Comparison of ENCODE assay signal across 28 mouse cellular contexts in genomic region chr16:13669282-13669681, GRCm38 (mm10). TPM values are rescaled to one million over a fixed set of nuclear protein-coding genes. Genes with fewer than 3 reads are reported as not detected.
DNase-seq lines count a peak whose midpoint lies in the region; ATAC-seq and TF ChIP-seq lines count a peak whose summit lies in the region.
"Had no signal": no experiment of that assay in that cellular context is flagged by ENCODE, and none has a peak within 500 bp of the region (broad histone marks: within the 10 kb centered on the region; RNA-seq: fewer than 3 reads in every experiment).

No protein-coding gene starts in this region.

- no peak for TF ChIP-seq CTCF in liver, postnatal 0 days (IDR thresholded peaks at IDR 0.05; ENCODE audit: low read depth)

- no peak overlapping the region for H3K9ac ChIP-seq in liver, embryonic 13.5 days
- H3K9ac ChIP-seq in liver, postnatal 0 days (replicated peaks): no peak overlapping the region
- H3K9ac ChIP-seq: embryonic facial prominence, embryonic 13.5 days; forebrain, embryonic 12.5 days; forebrain, embryonic 15.5 days; heart, embryonic 12.5 days; heart, embryonic 15.5 days; hindbrain, embryonic 13.5 days had no signal

- 0 out of 2 replicates have a peak overlapping the region, but pooled peaks have one; percentile 11 for H3K27ac ChIP-seq in liver, embryonic 13.5 days
- no peak overlapping the region for H3K27ac ChIP-seq in liver, postnatal 0 days (ENCODE audit: low read depth)
- H3K27ac ChIP-seq: embryonic facial prominence, embryonic 10.5 days; forebrain, embryonic 12.5 days; forebrain, embryonic 15.5 days; hindbrain, embryonic 10.5 days; hindbrain, embryonic 13.5 days had no signal

- TF ChIP-seq EP300 in liver, postnatal 0 days (IDR thresholded peaks at IDR 0.05; ENCODE audit: low read depth): no peak

- ATAC-seq in cerebellum, adult (ENCODE audit: insufficient number of reproducible peaks, low FRiP score, low TSS enrichment): no peak
- ATAC-seq in liver, embryonic 13.5 days (ENCODE audit: low read depth): no peak
- ATAC-seq in liver, postnatal 0 days: no peak
- no peak for ATAC-seq in megakaryocyte, adult 5-6 weeks (ENCODE audit: poor library complexity, severe bottlenecking)
- ATAC-seq: activated CD4-positive, CD25-positive, alpha-beta regulatory T cell, adult 4 months; CD4-positive, CD25-positive, alpha-beta regulatory T cell, adult 4 months; forebrain, embryonic 15.5 days; hindbrain, embryonic 16.5 days; inflammation-experienced regulatory T-cells, adult 6 months; intestine, embryonic 16.5 days had no signal

- H3K4me2 ChIP-seq in liver, embryonic 13.5 days: 0 out of 2 replicates have a peak overlapping the region, but pooled peaks have one; percentile 78
- no peak overlapping the region for H3K4me2 ChIP-seq in liver, postnatal 0 days (ENCODE audit: low read depth, low read length)
- H3K4me2 ChIP-seq: embryonic facial prominence, embryonic 13.5 days; forebrain, embryonic 12.5 days; forebrain, embryonic 15.5 days; heart, embryonic 12.5 days; heart, embryonic 15.5 days; hindbrain, embryonic 13.5 days had no signal

- peaks cover 46% of the 10 kb centered on the region for H3K4me1 ChIP-seq in liver, embryonic 13.5 days (replicated peaks)
- H3K4me1 ChIP-seq in liver, postnatal 0 days (ENCODE audit: insufficient read depth): peaks cover 28% of the 10 kb centered on the region

- peak; percentile 18 for DNase-seq in cerebellum, adult 9-11 months
- no peak for DNase-seq in liver, embryonic 13.5 days
- no peak for DNase-seq in liver, postnatal 0 days
- peak; percentile 14 for DNase-seq in induced T-regulatory cell, adult 2 months (ENCODE audit: low read depth)
- DNase-seq: adrenal gland, adult 8-10 months; adrenal gland, postnatal 25 days; cerebellum, adult 8-10 months; cerebellum, postnatal 36 days; embryo, embryonic 11 days; gastrocnemius, postnatal 10 days; gastrocnemius, postnatal 36 days; heart, postnatal 10 days; heart, postnatal 36 days had no signal

- WGBS in liver, embryonic 13.5 days (ENCODE audit: insufficient replicate concordance): 77% methylated on average over 1 of the region's 1 CpGs
- 100% methylated on average over 1 of the region's 1 CpGs for WGBS in liver, postnatal 0 days (ENCODE audit: insufficient replicate concordance)

- peaks cover 14% of the 10 kb centered on the region for H3K36me3 ChIP-seq in liver, embryonic 13.5 days
- no peaks in the 10 kb centered on the region for H3K36me3 ChIP-seq in liver, postnatal 0 days (replicated peaks; ENCODE audit: insufficient read depth, low read length)

- no peak overlapping the region for H3K4me3 ChIP-seq in liver, embryonic 13.5 days (replicated peaks)
- no peak overlapping the region for H3K4me3 ChIP-seq in liver, postnatal 0 days (ENCODE audit: low read depth, low read length)
- H3K4me3 ChIP-seq: embryonic facial prominence, embryonic 13.5 days; forebrain, embryonic 12.5 days; forebrain, embryonic 15.5 days; heart, embryonic 12.5 days; heart, embryonic 15.5 days; hindbrain, embryonic 10.5 days; hindbrain, embryonic 13.5 days had no signal

- no peaks in the 10 kb centered on the region for H3K9me3 ChIP-seq in liver, embryonic 13.5 days (replicated peaks)
- no peaks in the 10 kb centered on the region for H3K9me3 ChIP-seq in liver, postnatal 0 days (ENCODE audit: low read length)
- H3K9me3 ChIP-seq: embryonic facial prominence, embryonic 10.5 days; embryonic facial prominence, embryonic 13.5 days; forebrain, embryonic 12.5 days; forebrain, embryonic 15.5 days; heart, embryonic 12.5 days; heart, embryonic 15.5 days; hindbrain, embryonic 10.5 days; hindbrain, embryonic 13.5 days had no signal

- no peaks in the 10 kb centered on the region for H3K27me3 ChIP-seq in liver, embryonic 13.5 days
- H3K27me3 ChIP-seq in liver, postnatal 0 days (ENCODE audit: insufficient read depth, low read length): no peaks in the 10 kb centered on the region
- H3K27me3 ChIP-seq: embryonic facial prominence, embryonic 13.5 days; forebrain, embryonic 12.5 days; forebrain, embryonic 15.5 days; heart, embryonic 12.5 days; heart, embryonic 15.5 days; hindbrain, embryonic 13.5 days had no signal

RNA-seq across cellular contexts. Expression of gene Parn, which starts 1.3 kb away (rescaled TPM):
- polyA plus RNA-seq in liver, embryonic 13.5 days (2015; fragmentation: Nextera tagmentation; extraction: Ambion mirVana): 21.5 and 24.9 TPM in 2 replicates
- polyA plus RNA-seq in liver, postnatal 0 days (2015; fragmentation: Nextera tagmentation; extraction: Ambion mirVana): 13.6 and 13.8 TPM in 2 replicates
- 6.5 and 8.6 TPM in 2 replicates for total RNA-seq in megakaryocyte, adult 5-6 weeks (2015)
- total RNA-seq in megakaryocyte, adult 5-6 weeks (2017): 21.1 and 21.2 TPM in 2 replicates

RNA-seq across cellular contexts. Expression of gene Bfar, which starts 2.4 kb away (rescaled TPM):
- polyA plus RNA-seq in liver, embryonic 13.5 days (2015; fragmentation: Nextera tagmentation; extraction: Ambion mirVana): 14.1 and 14.9 TPM in 2 replicates
- 21.3 and 23.1 TPM in 2 replicates for polyA plus RNA-seq in liver, postnatal 0 days (2015; fragmentation: Nextera tagmentation; extraction: Ambion mirVana)
- total RNA-seq in megakaryocyte, adult 5-6 weeks (2015): 31.8 and 37.7 TPM in 2 replicates
- 40.0 and 45.2 TPM in 2 replicates for total RNA-seq in megakaryocyte, adult 5-6 weeks (2017)

RNA-seq across cellular contexts. Expression of gene 3110001I22Rik, which starts 2.4 kb away (rescaled TPM):
- 3.0 and 3.1 TPM in 2 replicates for polyA plus RNA-seq in liver, embryonic 13.5 days (2015; fragmentation: Nextera tagmentation; extraction: Ambion mirVana)
- 2.2 and 2.4 TPM in 2 replicates for polyA plus RNA-seq in liver, postnatal 0 days (2015; fragmentation: Nextera tagmentation; extraction: Ambion mirVana)
- 13.9 and 14.6 TPM in 2 replicates for total RNA-seq in megakaryocyte, adult 5-6 weeks (2015)
- total RNA-seq in megakaryocyte, adult 5-6 weeks (2017): 15.5 and 18.5 TPM in 2 replicates

Comparison
In these comparisons a context has a peak if more than half of its experiments do, and no peak if none do; other contexts are left out.
1. DNase-seq: peak in cerebellum, adult 9-11 months (single experiment) and induced T-regulatory cell, adult 2 months (single experiment); none in liver, embryonic 13.5 days (single experiment) and liver, postnatal 0 days (single experiment).